Mouse (Mus musculus): ENCODE measurements around the gene Lingo1. TPM values are rescaled to one million over a fixed set of nuclear protein-coding genes. Genes with fewer than 3 reads are reported as not detected.

Lingo1 gene
- total and polyA plus RNA-seq, 3 experiments = not detected

DNA sequence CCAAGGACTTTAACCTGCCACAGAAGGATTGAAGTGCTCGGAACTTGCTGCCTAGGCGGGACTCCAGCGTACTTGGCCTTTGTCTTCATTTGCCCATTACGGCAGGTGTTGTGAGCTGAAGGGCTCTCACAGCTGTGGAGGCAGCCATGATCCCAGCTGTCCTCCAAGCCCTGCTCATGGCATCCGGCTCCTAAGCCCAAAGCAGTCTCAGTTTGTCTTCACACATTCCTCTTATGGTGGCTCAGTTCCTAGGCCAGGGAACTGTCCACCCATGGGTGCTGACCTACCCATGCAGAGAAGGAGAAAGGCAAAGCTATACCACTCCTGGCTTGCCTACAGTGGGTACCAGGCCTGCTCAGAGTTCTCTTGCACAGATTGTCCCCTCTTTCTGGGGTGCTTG lies 132.1 kb downstream of the Lingo1 start:
- peaks cover 98% of the 10 kb centered on the region for H3K27me3 ChIP-seq (replicated peaks)
- DNase-seq (ENCODE audit: extremely low read depth) = no peak

DNA sequence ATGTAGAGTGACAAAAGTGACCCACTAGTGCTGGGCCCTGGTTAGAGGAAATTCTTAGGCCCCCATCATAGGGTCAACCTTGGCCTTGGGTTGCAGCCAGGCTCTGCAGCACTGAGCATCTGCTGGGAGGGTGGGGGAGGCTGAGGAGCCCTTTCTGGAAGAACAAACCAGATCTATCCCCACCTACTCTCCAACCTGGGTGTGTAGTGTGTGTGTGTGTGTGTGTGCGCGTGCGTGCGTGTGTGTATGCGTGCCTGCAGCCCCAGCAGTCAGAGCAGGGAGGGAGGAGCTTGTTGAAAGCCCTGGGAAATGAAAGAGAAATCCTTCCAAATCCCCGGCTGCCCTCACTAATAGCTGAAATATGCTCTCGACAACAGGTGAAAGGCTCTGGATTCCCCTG lies 133.3 kb downstream of the Lingo1 start:
- TF ChIP-seq MAZ (IDR thresholded peaks at IDR 0.05; ENCODE audit: low read depth, low read length) = no peak
- no peak for TF ChIP-seq UBTF (IDR thresholded peaks at IDR 0.05; ENCODE audit: low read depth, low read length)
- TF ChIP-seq HCFC1 (IDR thresholded peaks at IDR 0.05; ENCODE audit: low read depth, low read length) = no peak
- TF ChIP-seq RAD21 (IDR thresholded peaks at IDR 0.05; ENCODE audit: low read depth, low read length) = no peak
- no peak for TF ChIP-seq JUN (IDR thresholded peaks at IDR 0.05; ENCODE audit: insufficient read depth, low read depth, low read length)
- TF ChIP-seq ZC3H11A (IDR thresholded peaks at IDR 0.05; ENCODE audit: low read depth, low read length) = no peak
- TF ChIP-seq KAT2A (IDR thresholded peaks at IDR 0.05; ENCODE audit: insufficient replicate concordance, low read length) = no peak
- no peak for TF ChIP-seq MAFK (IDR thresholded peaks at IDR 0.05; ENCODE audit: insufficient replicate concordance, low read length)
- no peak for TF ChIP-seq ZNF384 (IDR thresholded peaks at IDR 0.05; ENCODE audit: low read depth, low read length)
- no peak for TF ChIP-seq MXI1 (IDR thresholded peaks at IDR 0.05; ENCODE audit: low read depth, low read length)
- TF ChIP-seq E2F4 (IDR thresholded peaks at IDR 0.05; ENCODE audit: insufficient replicate concordance, low read depth, low read length) = no peak
- TF ChIP-seq ZMIZ1 (IDR thresholded peaks at IDR 0.05; ENCODE audit: low read depth, low read length) = no peak
- TF ChIP-seq MAX (IDR thresholded peaks at IDR 0.05; ENCODE audit: low read length) = no peak
- no peak for TF ChIP-seq RCOR1 (conservative IDR thresholded peaks at IDR 0.05; ENCODE audit: low read depth, low read length)
- TF ChIP-seq TBP (conservative IDR thresholded peaks at IDR 0.05; ENCODE audit: low read depth, low read length) = no peak
- no peak for TF ChIP-seq NRF1 (IDR thresholded peaks at IDR 0.05; ENCODE audit: low read depth, low read length)
- no peak for TF ChIP-seq PAX5 (IDR thresholded peaks at IDR 0.05; ENCODE audit: low read length)
- no peak for TF ChIP-seq MYC (IDR thresholded peaks at IDR 0.05; ENCODE audit: low read depth, low read length)
- no peak for TF ChIP-seq ZKSCAN1 (IDR thresholded peaks at IDR 0.05; ENCODE audit: borderline replicate concordance, low read depth, low read length)
- TF ChIP-seq POLR2AphosphoS2 (IDR thresholded peaks at IDR 0.05; ENCODE audit: low read depth, low read length) = no peak
- H3K27ac ChIP-seq (ENCODE audit: insufficient read depth, low read depth) = no peak overlapping the region
- H3K27me3 ChIP-seq (replicated peaks) = peaks cover 98% of the 10 kb centered on the region
- no peak for DNase-seq (ENCODE audit: extremely low read depth)
- no peaks in the 10 kb centered on the region for H3K36me3 ChIP-seq (replicated peaks in 1 of 2; ENCODE audit: control insufficient read depth in 1 of 2, insufficient read depth in 1 of 2, low read length in 1 of 2)
- H3K9ac ChIP-seq (ENCODE audit: insufficient read depth, low read depth) = no peak overlapping the region
- no peaks in the 10 kb centered on the region for H3K79me2 ChIP-seq (replicated peaks; ENCODE audit: control insufficient read depth, extremely low read depth, insufficient read depth, poor library complexity, severe bottlenecking)
- no peak overlapping the region for H3K4me2 ChIP-seq (ENCODE audit: insufficient read depth, low read depth, poor library complexity, severe bottlenecking)
- dilution Hi-C loops (cut with MboI; ENCODE audit: extremely low pct_ligation_motif_present, extremely low pct_unique_long_range_greater_than_20kb, low sequenced_read_pairs) = no loop called here
- H3K4me3 ChIP-seq (replicated peaks in 1 of 3; ENCODE audit: low read depth in 2 of 3, low read length in 2 of 3, poor library complexity in 1 of 3) = no peak overlapping the region
- no peaks in the 10 kb centered on the region for H3K4me1 ChIP-seq (ENCODE audit: control insufficient read depth in 1 of 2, insufficient read depth in 2 of 2)
- no peaks in the 10 kb centered on the region for H3K9me3 ChIP-seq (replicated peaks; ENCODE audit: low read length)
- in situ Hi-C loops (cut with MboI; ENCODE audit: low pct_ligation_motif_present, low pct_unique_long_range_greater_than_20kb, low sequenced_read_pairs) = no loop called here

More for the DNA sequence above, 132.1 kb downstream of the Lingo1 start:
- dilution Hi-C loops (cut with MboI; ENCODE audit: extremely low pct_ligation_motif_present, extremely low pct_unique_long_range_greater_than_20kb, low sequenced_read_pairs) = no loop called here
- no peak overlapping the region for H3K27ac ChIP-seq (ENCODE audit: insufficient read depth, low read depth)
- no peak overlapping the region for H3K9ac ChIP-seq (ENCODE audit: insufficient read depth, low read depth)
- in situ Hi-C loops (cut with MboI; ENCODE audit: low pct_ligation_motif_present, low pct_unique_long_range_greater_than_20kb, low sequenced_read_pairs) = no loop called here
- H3K4me2 ChIP-seq (ENCODE audit: insufficient read depth, low read depth, poor library complexity, severe bottlenecking) = no peak overlapping the region
- no peaks in the 10 kb centered on the region for H3K9me3 ChIP-seq (replicated peaks; ENCODE audit: low read length)
- no peaks in the 10 kb centered on the region for H3K36me3 ChIP-seq (replicated peaks in 1 of 2; ENCODE audit: control insufficient read depth in 1 of 2, insufficient read depth in 1 of 2, low read length in 1 of 2)
- H3K79me2 ChIP-seq (replicated peaks; ENCODE audit: control insufficient read depth, extremely low read depth, insufficient read depth, poor library complexity, severe bottlenecking) = no peaks in the 10 kb centered on the region
- TF ChIP-seq CHD1 (IDR thresholded peaks at IDR 0.05; ENCODE audit: low read depth, low read length) = no peak
- no peak for TF ChIP-seq KAT2A (IDR thresholded peaks at IDR 0.05; ENCODE audit: insufficient replicate concordance, low read length)
- H3K4me3 ChIP-seq (replicated peaks in 1 of 3; ENCODE audit: low read depth in 2 of 3, low read length in 2 of 3, poor library complexity in 1 of 3) = no peak overlapping the region
- no peaks in the 10 kb centered on the region for H3K4me1 ChIP-seq (ENCODE audit: control insufficient read depth in 1 of 2, insufficient read depth in 2 of 2)
